Mouse (Mus musculus): ENCODE data around the gene Wasf2. TPM values are rescaled to one million over a fixed set of nuclear protein-coding genes. Genes with fewer than 3 reads are reported as not detected.
A peak's percentile ranks its signal among the peaks of the same experiment; 100 is the strongest.

Gene Wasf2
- polyA plus RNA-seq, 1 experiment, result 150 TPM

DNA sequence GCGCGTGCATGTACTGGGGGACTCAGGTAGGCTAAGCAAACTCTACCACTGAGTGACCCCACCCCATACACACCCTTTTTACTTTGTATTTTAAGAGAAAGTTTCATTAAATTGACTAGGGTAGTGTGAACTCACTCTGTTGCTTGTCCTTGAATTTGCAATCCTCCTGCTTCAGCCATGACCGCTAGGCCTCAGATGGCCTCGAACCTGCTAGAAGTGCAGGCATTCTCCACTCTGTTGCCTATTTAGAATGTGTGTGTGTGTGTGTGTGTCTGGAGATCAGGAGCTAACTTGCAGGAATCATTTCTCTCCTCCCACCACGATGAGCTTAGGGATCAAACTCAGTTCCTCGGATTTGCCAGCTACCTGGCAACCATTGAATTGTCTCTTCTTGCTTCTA lies 10.7 kb upstream of the Wasf2 start:
- TF ChIP-seq CTCF (IDR thresholded peaks at IDR 0.05; ENCODE audit: low read depth, low read length), result no peak
- no peak for TF ChIP-seq POLR2A (IDR thresholded peaks at IDR 0.05; ENCODE audit: borderline replicate concordance, low read depth, low read length)
- H3K4me3 ChIP-seq (ENCODE audit: insufficient read depth, low read length), result no peak overlapping the region
- peaks cover 10% of the 10 kb centered on the region for H3K4me1 ChIP-seq (ENCODE audit: control insufficient read depth, insufficient read depth, low read length)
- H3K27ac ChIP-seq (ENCODE audit: insufficient read depth, low read depth, low read length), result no peak overlapping the region

DNA sequence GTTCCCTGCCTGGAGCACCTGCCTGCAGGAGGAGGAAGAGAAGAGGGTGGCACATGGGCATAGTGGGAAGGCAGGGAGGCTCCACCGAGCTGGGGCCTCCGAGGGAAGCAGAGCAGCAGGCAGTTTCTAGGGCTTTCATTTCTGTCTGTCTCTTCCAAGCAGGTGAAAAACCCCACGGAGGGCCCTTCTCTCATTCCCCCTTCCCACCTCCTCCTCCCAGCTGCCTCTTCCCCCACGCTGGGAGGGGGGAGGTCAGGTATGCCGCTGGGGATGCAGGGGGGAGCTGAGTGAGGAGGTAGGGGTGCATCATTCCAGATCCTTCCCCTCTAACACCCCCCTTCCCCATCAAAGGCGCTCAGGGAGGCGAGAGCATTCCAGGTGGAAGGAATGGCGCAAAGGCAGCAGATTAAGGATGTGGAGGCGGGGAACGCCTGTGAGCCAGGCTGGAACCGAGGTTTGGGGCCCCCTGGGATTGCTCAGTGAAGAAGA lies 9.4 kb upstream of the Wasf2 start:
- Histone ChIP-seq H3K4me1 (ENCODE audit: control insufficient read depth, insufficient read depth, low read length) (peaks cover 10% of the 10 kb centered on the region), H3K27ac (ENCODE audit: insufficient read depth, low read depth, low read length) (no peak overlapping the region)
- no peak for TF ChIP-seq POLR2A (IDR thresholded peaks at IDR 0.05; ENCODE audit: borderline replicate concordance, low read depth, low read length)
- no peak for TF ChIP-seq CTCF (IDR thresholded peaks at IDR 0.05; ENCODE audit: low read depth, low read length)

DNA sequence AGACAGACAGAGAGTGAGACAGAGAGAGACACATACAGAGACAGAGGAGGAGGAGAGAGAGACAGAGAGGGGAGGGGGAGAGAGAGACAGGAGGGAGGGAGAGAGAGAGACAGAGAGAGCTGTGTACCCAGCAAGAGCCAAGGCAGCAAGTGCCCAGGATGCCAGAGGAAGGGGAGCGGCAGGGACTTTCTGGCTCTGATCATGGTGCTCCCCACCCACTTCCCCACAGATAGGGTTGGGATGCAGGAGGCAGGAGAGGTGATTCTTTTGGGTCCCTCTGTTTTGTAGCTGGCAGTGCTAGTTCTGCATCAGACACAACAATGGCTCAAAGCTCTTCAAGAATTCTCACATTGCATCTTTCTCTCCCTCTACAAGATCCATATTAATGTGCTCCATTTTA lies 8.9 kb upstream of the Wasf2 start:
- Histone ChIP-seq H3K4me1 (ENCODE audit: control insufficient read depth, insufficient read depth, low read length) (peaks cover 10% of the 10 kb centered on the region), H3K4me3 (ENCODE audit: insufficient read depth, low read length) (no peak overlapping the region), H3K27ac (ENCODE audit: insufficient read depth, low read depth, low read length) (no peak overlapping the region)
- TF ChIP-seq POLR2A (IDR thresholded peaks at IDR 0.05; ENCODE audit: borderline replicate concordance, low read depth, low read length) (no peak), CTCF (IDR thresholded peaks at IDR 0.05; ENCODE audit: low read depth, low read length) (no peak)

More for the DNA sequence above, 9.4 kb upstream of the Wasf2 start:
- H3K4me3 ChIP-seq (ENCODE audit: insufficient read depth, low read length), result no peak overlapping the region

DNA sequence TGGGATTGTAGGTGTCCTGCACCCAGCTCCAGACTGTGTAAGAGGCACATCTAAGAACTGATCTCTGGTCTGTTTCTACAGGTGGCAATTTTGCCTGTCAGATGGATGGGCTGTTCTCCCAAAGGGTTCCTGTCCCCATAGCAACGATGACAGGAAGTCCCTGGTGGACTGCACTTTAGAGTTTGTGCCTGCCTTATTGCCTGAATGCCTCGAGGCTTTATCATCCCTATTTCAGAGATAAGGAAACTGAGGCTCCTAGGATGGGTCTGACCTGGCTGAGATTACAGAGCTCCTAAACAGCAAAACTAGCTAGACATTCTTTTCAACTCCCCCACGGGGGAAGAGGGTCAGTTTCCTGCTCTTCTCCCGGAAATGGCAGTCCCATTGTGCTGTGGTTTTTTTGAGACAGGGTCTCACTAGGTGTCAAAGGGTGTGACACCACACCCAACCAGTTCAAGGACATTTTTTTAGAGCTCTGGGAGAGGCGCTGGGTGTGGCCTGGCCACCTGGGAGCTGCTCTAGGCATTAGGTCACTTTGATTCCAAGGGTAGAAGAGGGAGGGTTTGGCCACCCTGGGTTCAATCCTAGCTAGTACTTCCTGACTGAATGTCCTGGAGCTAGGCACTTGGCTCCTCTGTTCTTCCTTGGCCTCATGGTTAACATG lies 8.2 kb upstream of the Wasf2 start:
- TF ChIP-seq POLR2A (IDR thresholded peaks at IDR 0.05; ENCODE audit: borderline replicate concordance, low read depth, low read length) (no peak), CTCF (IDR thresholded peaks at IDR 0.05; ENCODE audit: low read depth, low read length) (no peak)
- H3K4me3 ChIP-seq (ENCODE audit: insufficient read depth, low read length), result no peak overlapping the region
- no peak overlapping the region for H3K27ac ChIP-seq (ENCODE audit: insufficient read depth, low read depth, low read length)
- peaks cover 6% of the 10 kb centered on the region for H3K4me1 ChIP-seq (ENCODE audit: control insufficient read depth, insufficient read depth, low read length)

GRCm38 (mm10) chr4:133127079-133127478 lies 3.2 kb upstream of the Wasf2 start:
- peaks cover 6% of the 10 kb centered on the region; the same call in 1 of the 2 replicates for H3K4me1 ChIP-seq (ENCODE audit: control insufficient read depth, insufficient read depth, low read length)
- no peak overlapping the region for H3K4me3 ChIP-seq (ENCODE audit: insufficient read depth, low read length)
- no peak overlapping the region for H3K27ac ChIP-seq (ENCODE audit: insufficient read depth, low read depth, low read length)
- no peak for TF ChIP-seq CTCF (IDR thresholded peaks at IDR 0.05; ENCODE audit: low read depth, low read length)
- TF ChIP-seq POLR2A (IDR thresholded peaks at IDR 0.05; ENCODE audit: borderline replicate concordance, low read depth, low read length), result no peak

DNA sequence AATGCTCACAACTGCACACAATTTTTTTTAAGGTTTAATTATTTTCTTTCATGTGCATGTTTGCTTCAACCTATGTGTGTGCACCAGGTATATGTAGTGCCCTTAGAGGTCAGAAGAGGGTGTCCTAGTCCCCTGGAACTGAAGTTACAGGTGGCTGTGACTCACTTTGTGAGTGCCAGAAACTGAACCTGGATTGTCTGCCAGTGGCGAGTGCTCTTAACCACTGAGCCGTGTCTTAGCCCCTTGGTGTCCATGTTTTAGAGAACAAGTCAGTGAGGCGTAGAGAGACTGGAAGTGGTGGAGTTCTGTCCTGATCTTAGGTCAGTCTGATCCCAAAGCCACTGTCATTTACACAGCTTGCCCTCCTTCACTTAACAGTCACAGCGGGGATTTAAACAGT lies 2.4 kb upstream of the Wasf2 start:
- Histone ChIP-seq H3K4me3 (ENCODE audit: insufficient read depth, low read length) (no peak overlapping the region), H3K27ac (ENCODE audit: insufficient read depth, low read depth, low read length) (no peak overlapping the region), H3K4me1 (ENCODE audit: control insufficient read depth, insufficient read depth, low read length) (peaks cover 6% of the 10 kb centered on the region; the same call in 1 of the 2 replicates)
- TF ChIP-seq CTCF (IDR thresholded peaks at IDR 0.05; ENCODE audit: low read depth, low read length), result no peak
- no peak for TF ChIP-seq POLR2A (IDR thresholded peaks at IDR 0.05; ENCODE audit: borderline replicate concordance, low read depth, low read length)

DNA sequence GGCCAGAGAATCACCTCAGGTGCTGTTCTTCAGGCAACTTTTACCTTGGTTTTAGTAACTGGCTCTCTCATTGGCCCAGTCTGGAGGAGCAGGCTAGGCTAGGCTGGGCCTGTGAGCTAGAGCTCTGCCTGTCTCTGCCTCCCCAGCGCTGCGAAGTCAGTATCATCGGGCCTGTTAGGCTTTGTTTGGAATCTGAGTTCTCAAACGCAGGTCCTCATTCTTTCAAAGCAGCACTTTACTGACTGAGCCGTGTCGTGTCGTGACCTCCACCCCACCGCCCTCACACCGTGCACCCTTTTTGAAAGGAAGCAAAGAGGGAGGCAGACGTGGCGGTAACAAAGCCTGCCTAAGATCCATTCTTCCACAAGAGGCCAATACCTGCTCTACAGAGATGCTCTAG lies 914 bp upstream of the Wasf2 start:
- H3K4me1 ChIP-seq (ENCODE audit: control insufficient read depth, insufficient read depth, low read length), result peaks cover 6% of the 10 kb centered on the region
- peak overlapping the region; percentile 63 for H3K4me3 ChIP-seq (ENCODE audit: insufficient read depth, low read length)
- H3K27ac ChIP-seq (ENCODE audit: insufficient read depth, low read depth, low read length), result no peak overlapping the region; the same call in 1 of the 2 replicates
- TF ChIP-seq CTCF (IDR thresholded peaks at IDR 0.05; ENCODE audit: low read depth, low read length), result no peak
- no peak for TF ChIP-seq POLR2A (IDR thresholded peaks at IDR 0.05; ENCODE audit: borderline replicate concordance, low read depth, low read length)

GRCm38 (mm10) chr4:133130890-133131741 lies 811 bp downstream of the Wasf2 start:
- Histone ChIP-seq H3K4me1 (ENCODE audit: control insufficient read depth, insufficient read depth, low read length) (peaks cover 13% of the 10 kb centered on the region), H3K27ac (ENCODE audit: insufficient read depth, low read depth, low read length) (peak overlapping the region; percentile 95), H3K4me3 (ENCODE audit: insufficient read depth, low read length) (peak overlapping the region; percentile 74)
- no peak for TF ChIP-seq POLR2A (IDR thresholded peaks at IDR 0.05; ENCODE audit: borderline replicate concordance, low read depth, low read length)
- TF ChIP-seq CTCF (IDR thresholded peaks at IDR 0.05; ENCODE audit: low read depth, low read length), result no peak

- peak overlapping the region; percentile 74 for H3K4me3 ChIP-seq (ENCODE audit: insufficient read depth, low read length)
- H3K4me1 ChIP-seq (ENCODE audit: control insufficient read depth, insufficient read depth, low read length), result peaks cover 22% of the 10 kb centered on the region
- TF ChIP-seq CTCF (IDR thresholded peaks at IDR 0.05; ENCODE audit: low read depth, low read length) (no peak), POLR2A (IDR thresholded peaks at IDR 0.05; ENCODE audit: borderline replicate concordance, low read depth, low read length) (no peak)
- peak overlapping the region; percentile 95 for H3K27ac ChIP-seq (ENCODE audit: insufficient read depth, low read depth, low read length)
Measured at GRCm38 (mm10) chr4:133132027-133132426, 1.7 kb downstream of the Wasf2 start.

DNA sequence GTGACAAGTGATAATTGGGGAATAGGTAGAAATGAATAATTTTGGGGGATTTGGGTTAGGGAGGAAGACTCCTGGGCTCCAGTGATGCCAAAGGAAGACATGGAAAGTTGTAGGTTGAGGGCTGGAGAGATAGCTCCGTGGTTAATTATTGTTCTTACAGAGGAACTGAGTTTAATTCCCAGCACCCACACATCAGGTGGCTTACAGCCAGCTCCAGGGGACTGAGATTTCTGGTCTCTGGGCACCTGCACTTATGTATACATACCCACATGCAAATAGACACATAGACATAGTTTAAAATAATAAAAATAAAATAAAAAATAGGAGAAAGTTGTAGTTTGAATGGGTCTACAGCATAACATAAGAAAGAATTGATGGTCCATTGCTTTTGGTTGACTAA lies 6.6 kb downstream of the Wasf2 start:
- no peak overlapping the region for H3K27ac ChIP-seq (ENCODE audit: insufficient read depth, low read depth, low read length)
- no peak overlapping the region for H3K4me3 ChIP-seq (ENCODE audit: insufficient read depth, low read length)
- TF ChIP-seq CTCF (IDR thresholded peaks at IDR 0.05; ENCODE audit: low read depth, low read length) (no peak), POLR2A (IDR thresholded peaks at IDR 0.05; ENCODE audit: borderline replicate concordance, low read depth, low read length) (no peak)
- peaks cover 46% of the 10 kb centered on the region for H3K4me1 ChIP-seq (ENCODE audit: control insufficient read depth, insufficient read depth, low read length)
